Mouse (Mus musculus) stomach, postnatal 0 days (tissue): ENCODE results near the gene Ddx19b. TPM values are rescaled to one million over a fixed set of nuclear protein-coding genes. Genes with fewer than 3 reads are reported as not detected.
"Not testable (repeated sequence)": the region's sequence is repeated elsewhere in the genome, so short reads cannot be mapped to it uniquely, and the experiment has no call there.

Source experiments
- ATAC-seq: fragments of 200-750 bp; cut with Nextera tagmentation; 2 replicates; pipeline ENCODE4 v1.8.0; 2017; ENCODE audit not compliant: low FRiP score, low TSS enrichment
- DNase-seq: peaks from one replicate; pipeline ENCODE4 v3.0.0-alpha.2; 2016; ENCODE audit warnings: low spot score
- H3K27ac ChIP-seq: fragments of 300-500 bp; sonication (generic); replicated peaks from 2 replicates; pipeline ENCODE4 v1.5.1; 2014; ENCODE audit warnings: mild to moderate bottlenecking, control low read depth
- H3K27me3 ChIP-seq: fragments of 300-500 bp; sonication (generic); 2 replicates; pipeline ENCODE4 v1.6.1; 2014; ENCODE audit warnings: low read length; ENCODE audit not compliant: control insufficient read depth, insufficient read depth
- H3K36me3 ChIP-seq: fragments of 300-500 bp; sonication (generic); 2 replicates; pipeline ENCODE4 v1.6.1; 2014; ENCODE audit warnings: low read length, mixed read lengths; ENCODE audit not compliant: control insufficient read depth, insufficient read depth
- H3K4me1 ChIP-seq: fragments of 300-500 bp; sonication (generic); replicated peaks from 2 replicates; pipeline ENCODE4 v1.6.1; 2014; ENCODE audit warnings: antibody characterized with exemption; ENCODE audit not compliant: control insufficient read depth, insufficient read depth
- H3K4me2 ChIP-seq: fragments of 300-500 bp; sonication (generic); replicated peaks from 2 replicates; pipeline ENCODE4 v1.6.1; 2014; ENCODE audit warnings: low read depth, mild to moderate bottlenecking, control low read depth, moderate library complexity
- H3K4me3 ChIP-seq: fragments of 300-500 bp; sonication (generic); 2 replicates; pipeline ENCODE4 v1.5.1; 2014; ENCODE audit warnings: low read depth, low read length, control low read depth
- H3K9ac ChIP-seq: fragments of 300-500 bp; sonication (generic); 2 replicates; pipeline ENCODE4 v1.6.1; 2014; ENCODE audit warnings: mild to moderate bottlenecking, low read length, control low read depth, mixed read lengths
- H3K9me3 ChIP-seq: fragments of 300-500 bp; sonication (generic); 2 replicates; pipeline ENCODE4 v1.6.1; 2016; ENCODE audit warnings: low read length; ENCODE audit not compliant: control insufficient read depth
- CTCF ChIP-seq: IDR thresholded peaks from 2 replicates; pipeline ENCODE4 v1.5.1; 2016; ENCODE audit warnings: antibody characterized with exemption, low read depth, mild to moderate bottlenecking, moderate library complexity
- EP300 ChIP-seq: optimal IDR thresholded peaks from 2 replicates; pipeline ENCODE3; 2016; ENCODE audit warnings: antibody characterized with exemption
- WGBS: fragments of 180-500 bp; shearing (Covaris S2); extraction: QIAGEN DNeasy Blood & Tissue Kit; methylation state at CpG from one replicate; pipeline ENCODE4 v1.1.7; 2014; 5-methylcytosine and 5-hydroxymethylcytosine counted together
- polyA plus RNA-seq: library from polyadenylated mRNA; unstranded; fragments of >200 nt; fragmentation: Nextera tagmentation; extraction: Ambion mirVana; gene quantifications from 2 replicates; pipeline ENCODE4 v1.2.1, GENCODE M21; 2015

Ddx19b gene
- polyA plus RNA-seq = 4.1 and 4.8 TPM in 2 replicates

DNA sequence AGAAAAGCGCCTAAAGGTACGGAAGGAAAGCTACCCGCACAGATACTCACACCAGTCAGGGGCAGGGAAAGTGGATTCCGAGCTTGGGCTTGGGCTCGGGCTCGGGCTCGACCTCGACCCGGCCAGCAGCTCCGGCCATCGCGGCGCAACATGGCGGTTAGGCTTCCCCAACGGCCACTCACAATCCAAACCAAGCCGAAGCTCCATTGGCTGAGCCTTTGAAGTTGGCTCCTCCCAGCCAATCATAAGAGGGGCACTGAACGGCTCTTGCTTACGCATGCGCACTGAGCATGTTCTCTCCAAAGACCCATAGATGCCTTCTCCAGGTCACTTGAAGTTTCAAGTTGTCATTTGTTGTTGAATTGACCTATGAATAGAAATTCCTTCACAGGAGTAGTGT, at the start of gene Ddx19b:
Ddx19b (minus strand) TSS at position 180 of the 400 bp plus-strand sequence.
- no peak within 1 kb of the TSS for H3K27ac ChIP-seq
- H3K9ac ChIP-seq = no peak within 1 kb of the TSS
- no peak within 1 kb of the TSS for H3K4me3 ChIP-seq
- H3K27me3 ChIP-seq = no peaks in the 10 kb centered on the region
- DNase-seq (no peak), ATAC-seq (no peak)
- no peak within 1 kb of the TSS for H3K4me2 ChIP-seq
- 95% methylated on average over 19 of the region's 19 CpGs for whole genome bisulfite sequencing
- no peaks in the 10 kb centered on the region for H3K9me3 ChIP-seq
- no peak for TF ChIP-seq EP300
- TF ChIP-seq CTCF = no peak
- H3K4me1 ChIP-seq = no peaks in the 10 kb centered on the region
- no peaks in the 10 kb centered on the region for H3K36me3 ChIP-seq

DNA sequence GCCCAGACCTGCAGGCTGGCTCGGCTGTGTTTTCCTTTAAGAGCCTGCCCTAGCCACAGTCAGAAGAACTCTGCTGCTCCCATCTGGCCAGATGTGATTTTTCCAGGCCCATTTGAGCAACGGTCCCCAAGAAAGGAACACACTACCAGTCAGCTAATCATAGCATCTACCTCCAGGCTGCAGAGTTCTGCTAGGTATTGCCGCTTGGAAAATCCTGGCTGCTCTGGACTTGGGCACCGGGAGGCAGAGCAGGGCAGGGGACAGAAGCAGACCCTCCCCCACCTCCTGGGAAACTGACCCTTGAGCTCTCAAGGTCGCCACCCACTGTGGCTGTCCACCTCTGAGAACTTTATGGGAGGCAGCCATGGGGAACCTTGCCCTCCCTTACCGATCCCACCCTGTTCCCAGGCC, 48.3 kb upstream of the Ddx19b start:
- TF ChIP-seq CTCF (peak; percentile 75), EP300 (no peak)
- WGBS = 30% methylated on average over 6 of the region's 6 CpGs
- Histone ChIP-seq H3K4me2 (no peak overlapping the region), H3K4me3 (no peak overlapping the region), H3K27me3 (no peaks in the 10 kb centered on the region), H3K4me1 (no peaks in the 10 kb centered on the region), H3K36me3 (no peaks in the 10 kb centered on the region), H3K9ac (no peak overlapping the region), H3K9me3 (no peaks in the 10 kb centered on the region), H3K27ac (no peak overlapping the region)
- ATAC-seq (0 out of 2 replicates have a peak, but pooled peaks have one; percentile 26), DNase-seq (peak; percentile 47)

DNA sequence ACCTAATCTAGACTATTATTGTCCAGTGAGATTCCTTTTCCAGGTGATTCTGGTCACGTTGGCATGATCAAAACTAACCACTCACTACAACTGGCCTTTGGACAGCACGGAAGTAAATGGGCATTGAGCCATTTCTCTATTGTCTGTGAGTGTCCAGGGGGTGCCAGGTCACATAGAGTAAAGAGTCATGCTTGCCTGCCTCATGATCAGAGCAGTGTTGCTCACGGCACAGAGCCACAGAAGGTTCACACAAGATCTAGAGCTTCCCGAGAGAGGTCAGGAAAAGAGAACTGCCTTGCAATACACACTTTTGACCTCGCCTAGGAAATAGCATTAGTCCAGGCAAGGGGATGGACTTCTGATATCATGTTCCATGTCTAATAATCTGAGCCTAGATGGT, 47.9 kb upstream of the Ddx19b start:
- Histone ChIP-seq H3K4me3 (no peak overlapping the region), H3K4me2 (no peak overlapping the region), H3K36me3 (no peaks in the 10 kb centered on the region), H3K4me1 (no peaks in the 10 kb centered on the region), H3K27ac (no peak overlapping the region), H3K9ac (no peak overlapping the region), H3K9me3 (no peaks in the 10 kb centered on the region), H3K27me3 (no peaks in the 10 kb centered on the region)
- WGBS = 55% methylated on average over 5 of the region's 5 CpGs
- TF ChIP-seq CTCF (no peak), EP300 (no peak)
- ATAC-seq (no peak), DNase-seq (no peak)

- TF ChIP-seq CTCF (no peak), EP300 (no peak)
- no peak overlapping the region for H3K4me2 ChIP-seq
- WGBS = 79% methylated on average over 3 of the region's 3 CpGs
These were observed 44.4 kb upstream of the Ddx19b start for GRCm38 (mm10) chr8:111075926-111076325.

GRCm38 (mm10) chr8:111068660-111069059, 37.1 kb upstream of the Ddx19b start:
- ATAC-seq, H3K27me3 ChIP-seq, H3K9me3 ChIP-seq, H3K4me1 ChIP-seq, H3K9ac ChIP-seq, H3K4me3 ChIP-seq, H3K36me3 ChIP-seq, DNase-seq, H3K4me2 ChIP-seq, H3K27ac ChIP-seq: not testable (repeated sequence)
- 93% methylated on average over 9 of the region's 9 CpGs for WGBS

More at GRCm38 (mm10) chr8:111075926-111076325, 44.4 kb upstream of the Ddx19b start:
- H3K4me3 ChIP-seq = no peak overlapping the region
- H3K9ac ChIP-seq = no peak overlapping the region
- H3K9me3 ChIP-seq = no peaks in the 10 kb centered on the region
- DNase-seq (no peak), ATAC-seq (no peak)
- no peak overlapping the region for H3K27ac ChIP-seq
- no peaks in the 10 kb centered on the region for H3K27me3 ChIP-seq
- H3K4me1 ChIP-seq = no peaks in the 10 kb centered on the region
- no peaks in the 10 kb centered on the region for H3K36me3 ChIP-seq

GRCm38 (mm10) chr8:111067439-111067838, 35.9 kb upstream of the Ddx19b start:
- DNase-seq (peak; percentile 50), ATAC-seq (no peak)
- H3K9me3 ChIP-seq = no peaks in the 10 kb centered on the region
- H3K4me3 ChIP-seq = no peak overlapping the region
- H3K36me3 ChIP-seq = no peaks in the 10 kb centered on the region
- H3K9ac ChIP-seq = no peak overlapping the region
- WGBS = 23% methylated on average over 10 of the region's 10 CpGs
- no peak overlapping the region for H3K4me2 ChIP-seq
- H3K27ac ChIP-seq = no peak overlapping the region
- TF ChIP-seq EP300 (no peak), CTCF (no peak)
- no peaks in the 10 kb centered on the region for H3K4me1 ChIP-seq
- no peaks in the 10 kb centered on the region for H3K27me3 ChIP-seq
